Mouse (Mus musculus) heart, adult 2 months (tissue): ENCODE measurements around the gene Pi4kb.

Experiments used
- CTCF ChIP-seq: fragments of 200-600 bp; IDR thresholded peaks from 2 replicates; pipeline ENCODE4 v1.8.1; 2022; ENCODE audit warnings: antibody characterized with exemption, mild to moderate bottlenecking, moderate library complexity
- EP300 ChIP-seq: fragments of 200-500 bp; IDR thresholded peaks from 2 replicates; pipeline ENCODE4 v1.6.1; 2011; ENCODE audit warnings: low read depth, low read length, control low read depth; ENCODE audit not compliant: insufficient read depth
- POLR2A ChIP-seq: fragments of 200-500 bp; IDR thresholded peaks from 2 replicates; pipeline ENCODE4 v1.6.1; 2011; ENCODE audit warnings: mild to moderate bottlenecking, low read depth, low read length, control low read depth; ENCODE audit not compliant: insufficient read depth

- TF ChIP-seq EP300 (peak; percentile 39; the same call in 1 of the 2 replicates), CTCF (no peak), POLR2A (peak; percentile 98)
These were observed 67.8 kb downstream of the Pi4kb start, which contains the start of gene Psmd4 for GRCm38 (mm10) chr3:95042166-95042837.
